Mouse (Mus musculus): ENCODE results near the gene Trim3.

The Trim3 gene

GRCm38 (mm10) chr7:105608467-105608866, 24.9 kb downstream of the Trim3 start:
- no peak for DNase-seq (ENCODE audit: low read depth)

DNA sequence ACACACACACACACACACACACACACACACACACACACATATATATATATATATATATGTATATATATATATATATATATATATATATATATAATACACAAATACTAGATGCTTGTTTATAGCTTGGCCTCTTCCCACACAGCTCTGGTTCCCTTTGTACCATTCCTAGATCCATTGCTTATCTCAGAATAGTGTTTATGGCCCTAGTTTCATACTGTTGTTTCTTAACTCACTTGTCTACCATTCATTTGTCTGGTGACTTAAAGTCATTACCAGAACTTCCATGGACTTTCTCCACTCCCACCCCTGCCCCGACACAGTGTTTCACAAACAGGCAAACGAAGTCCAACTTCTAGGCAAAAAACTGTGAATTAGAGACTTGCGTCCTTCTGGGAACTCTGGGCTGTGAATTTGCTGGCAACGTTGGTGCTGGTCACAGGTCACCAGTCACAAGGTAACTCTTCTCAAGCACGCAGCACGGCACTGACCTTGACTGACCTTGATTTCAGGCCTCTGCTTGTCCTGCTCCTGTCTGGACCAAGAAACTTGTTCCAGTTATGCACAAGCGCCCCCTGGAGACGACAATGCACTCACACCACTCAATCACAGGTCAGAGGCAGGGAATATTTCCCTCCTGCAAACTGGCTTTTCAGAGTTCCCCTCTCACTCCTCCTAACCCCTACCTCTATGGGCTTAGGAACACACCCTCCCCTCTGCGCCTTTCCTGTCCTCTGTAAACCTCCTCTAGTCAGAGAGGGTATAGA, 30.3 kb downstream of the Trim3 start:
- peak; percentile 56 for DNase-seq (ENCODE audit: low read depth)

GRCm38 (mm10) chr7:105590097-105590496, 43.3 kb downstream of the Trim3 start:
- no peak for DNase-seq (ENCODE audit: low read depth)

DNA sequence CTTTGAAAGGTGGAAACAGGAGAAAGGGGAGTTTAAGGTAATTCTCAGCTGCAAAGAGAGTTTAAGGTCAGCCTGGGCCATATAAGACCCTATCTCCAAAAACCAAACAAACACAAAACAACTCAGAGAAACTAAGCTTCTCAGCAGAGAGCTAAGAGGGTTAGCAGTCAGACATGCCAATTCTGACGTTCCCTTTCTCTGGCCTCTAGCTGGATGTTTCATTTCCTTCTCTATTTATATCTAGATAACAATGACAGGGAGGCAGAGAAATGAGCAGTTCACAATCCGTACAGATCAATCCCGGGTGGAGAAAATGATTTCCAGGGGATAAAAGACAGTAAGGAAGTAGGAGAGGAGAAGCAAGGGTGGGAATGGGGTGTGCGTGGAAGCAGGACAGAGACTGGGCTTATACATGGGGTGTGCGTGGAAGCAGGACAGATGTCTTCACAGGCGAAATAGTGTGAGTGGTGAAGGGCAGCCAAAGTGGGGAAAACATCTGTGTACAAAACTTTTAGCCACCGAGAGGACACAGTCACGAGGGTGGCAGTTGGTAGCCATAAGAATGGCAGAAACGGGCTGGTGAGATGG, 45.0 kb downstream of the Trim3 start:
- no peak for DNase-seq (ENCODE audit: low read depth)

GRCm38 (mm10) chr7:105581959-105582358, 51.4 kb downstream of the Trim3 start:
- no peak for DNase-seq (ENCODE audit: low read depth)

DNA sequence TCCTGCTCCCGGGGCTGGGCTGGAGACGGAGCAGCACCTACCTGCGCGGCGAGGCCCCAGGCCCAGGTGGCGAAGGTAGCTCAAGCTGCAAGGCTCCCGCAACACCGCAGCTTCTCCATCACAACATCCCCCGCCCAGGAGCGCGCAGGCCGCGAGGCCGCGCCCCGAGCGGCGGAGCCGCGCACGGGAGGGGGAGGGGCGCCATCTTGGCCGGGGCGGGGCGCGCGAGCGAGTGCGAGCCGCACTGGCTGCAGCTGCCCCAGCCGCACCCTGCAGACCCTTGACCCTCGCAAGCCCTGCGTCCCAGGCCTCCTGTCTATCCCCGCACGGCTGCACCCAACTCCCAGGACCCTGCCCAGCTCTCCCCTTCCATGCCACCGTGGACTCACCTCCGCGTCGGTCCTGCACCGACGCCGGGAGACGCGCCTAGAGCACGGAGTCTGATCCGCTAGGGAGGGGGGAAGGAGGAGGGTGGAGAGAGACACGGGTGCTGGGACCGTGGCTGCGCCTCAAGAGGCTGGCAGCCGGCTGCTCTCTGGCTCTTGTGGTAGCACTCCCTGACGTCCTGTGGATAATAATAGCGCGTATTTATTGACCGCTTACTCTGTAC, 52.2 kb downstream of the Trim3 start, which contains the start of gene Apbb1:
Gene Apbb1, minus strand, starts transcription at position 560 of the 610 bp plus-strand sequence.
- peak; percentile 72 for DNase-seq (ENCODE audit: low read depth)

GRCm38 (mm10) chr7:105580627-105581089, 52.7 kb downstream of the Trim3 start:
- no peak for DNase-seq (ENCODE audit: low read depth)

DNA sequence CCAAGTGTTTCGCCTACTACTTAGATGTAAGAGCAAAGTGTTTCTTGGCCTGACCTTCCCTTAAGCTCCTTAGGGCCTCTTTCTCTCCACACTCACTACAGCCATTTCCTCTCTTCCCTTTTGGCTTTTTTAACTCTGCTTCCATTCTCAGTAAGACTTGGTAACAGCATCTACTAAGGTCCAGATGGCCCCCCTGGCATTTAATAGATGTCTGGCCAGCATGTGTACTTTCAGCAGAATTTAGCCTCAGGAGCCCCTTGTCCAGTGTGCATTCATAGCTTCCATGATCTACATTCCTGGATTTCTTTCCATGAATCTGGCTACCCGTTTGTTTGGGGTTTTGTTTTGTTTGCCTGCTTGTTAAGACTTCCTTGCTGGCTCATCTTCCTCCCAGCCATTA, 54.9 kb downstream of the Trim3 start:
- no peak for DNase-seq (ENCODE audit: low read depth)

- no peak for DNase-seq (ENCODE audit: low read depth)
Measured at GRCm38 (mm10) chr7:105577377-105577871, 55.9 kb downstream of the Trim3 start.

- DNase-seq (ENCODE audit: low read depth), result no peak
Measured at GRCm38 (mm10) chr7:105576166-105576748, 57.1 kb downstream of the Trim3 start.

DNA sequence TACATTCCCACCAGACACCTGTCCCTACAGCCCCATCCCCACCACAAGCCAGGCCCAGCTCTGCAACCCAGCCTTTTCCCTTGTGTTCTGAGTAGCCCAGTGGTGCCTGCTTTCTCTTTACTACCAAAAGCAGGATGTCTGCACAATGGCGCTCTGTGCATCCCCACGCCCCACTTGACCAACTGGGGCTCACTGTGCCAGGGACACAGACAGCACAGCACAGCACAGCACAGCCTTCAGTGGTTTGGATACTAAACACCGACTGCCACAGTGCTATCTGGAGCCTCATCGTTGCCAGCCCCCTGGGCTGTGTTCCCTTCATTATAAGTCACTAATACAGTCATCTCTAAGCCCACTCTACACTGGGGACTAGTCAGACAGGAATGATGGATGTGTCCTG, 58.8 kb downstream of the Trim3 start:
- no peak for DNase-seq (ENCODE audit: low read depth)

GRCm38 (mm10) chr7:105572949-105573348, 60.4 kb downstream of the Trim3 start:
- DNase-seq (ENCODE audit: low read depth), result no peak

- no peak for DNase-seq (ENCODE audit: low read depth)
Measured at GRCm38 (mm10) chr7:105570756-105571155, 62.6 kb downstream of the Trim3 start.

- no peak for DNase-seq (ENCODE audit: low read depth)
Measured at GRCm38 (mm10) chr7:105569512-105570496, 63.6 kb downstream of the Trim3 start.

GRCm38 (mm10) chr7:105568988-105569471, 64.3 kb downstream of the Trim3 start:
- no peak for DNase-seq (ENCODE audit: low read depth)

DNA sequence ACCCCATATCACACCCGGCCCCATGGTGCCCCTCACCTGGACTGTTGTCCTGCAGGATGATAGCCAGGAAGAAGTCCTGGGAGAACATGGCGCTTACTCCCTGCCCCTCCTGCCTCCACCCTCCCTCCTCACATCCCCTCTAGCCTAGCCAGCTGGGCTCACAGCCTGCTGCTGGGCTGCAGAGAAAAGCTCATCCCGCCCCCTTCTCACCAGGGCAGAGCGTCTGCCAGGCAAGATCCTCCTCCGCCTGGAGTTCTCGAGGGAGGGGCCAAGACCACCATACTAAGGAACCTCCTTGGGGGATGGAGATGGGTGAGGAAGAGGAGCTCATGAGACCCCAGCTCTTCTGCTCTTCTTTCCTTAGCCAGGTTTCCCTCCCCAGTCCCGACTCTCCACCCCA, 64.8 kb downstream of the Trim3 start:
- no peak for DNase-seq (ENCODE audit: low read depth)

DNA sequence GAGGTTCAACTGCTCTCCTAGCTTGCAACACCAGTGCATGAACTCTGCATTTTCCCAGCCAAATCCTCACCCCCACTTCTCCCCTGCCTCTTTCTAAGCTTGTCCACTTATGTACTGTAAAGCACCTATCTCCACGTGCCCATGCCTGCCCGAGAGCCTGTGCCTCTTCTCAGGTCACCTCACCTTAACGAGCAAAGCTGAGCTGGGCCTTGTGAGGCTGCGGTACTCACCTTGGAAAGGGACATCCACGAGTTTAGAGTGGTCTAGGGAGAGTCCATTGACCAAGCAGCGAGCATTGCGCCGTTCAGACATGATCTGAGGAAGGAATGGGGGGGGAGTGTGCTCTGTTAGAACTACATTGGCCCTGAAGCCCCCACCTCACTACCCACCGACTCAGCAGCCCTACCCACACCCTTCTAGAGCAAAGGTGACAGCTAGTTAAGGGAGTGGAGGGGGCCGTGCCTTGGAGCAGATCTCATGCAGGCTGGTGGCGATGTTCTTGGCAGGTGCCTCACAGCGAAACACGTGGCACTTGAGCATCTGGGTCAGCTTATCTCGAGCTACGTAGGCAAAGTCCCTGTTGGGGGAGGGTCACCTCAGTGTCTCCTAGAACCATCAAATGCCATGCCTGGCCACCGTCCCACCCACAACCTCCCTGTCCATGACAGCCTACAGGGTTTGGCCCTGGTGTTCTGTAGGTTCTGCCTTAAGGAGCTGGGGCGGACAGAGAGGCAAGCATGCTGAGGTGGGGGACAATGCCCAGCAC, 68.1 kb downstream of the Trim3 start:
- DNase-seq (ENCODE audit: low read depth), result no peak

GRCm38 (mm10) chr7:105563367-105563766, 70.0 kb downstream of the Trim3 start:
- DNase-seq (ENCODE audit: low read depth), result no peak

DNA sequence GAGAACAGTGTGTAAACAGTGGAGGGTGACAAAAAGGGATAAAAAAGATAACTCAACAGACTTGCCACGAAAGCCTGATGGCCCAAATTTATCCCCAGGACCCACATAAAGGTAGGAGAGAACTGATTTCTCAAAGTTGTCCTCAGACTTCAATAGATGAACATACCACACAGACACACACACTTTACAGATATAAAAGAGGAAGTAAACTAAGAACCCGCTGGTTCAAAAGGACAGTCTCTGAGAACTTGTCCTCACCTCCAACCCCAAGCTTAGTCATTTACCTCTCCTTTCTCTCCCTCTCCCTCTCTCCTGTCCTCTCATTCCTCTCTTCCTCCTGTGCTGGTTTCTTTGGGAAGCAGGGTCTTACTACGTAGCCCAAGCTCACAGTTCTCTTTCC, 71.1 kb downstream of the Trim3 start:
- DNase-seq (ENCODE audit: low read depth), result no peak

GRCm38 (mm10) chr7:105559016-105559415, 74.4 kb downstream of the Trim3 start:
- peak; percentile 31 for DNase-seq (ENCODE audit: low read depth)
